Mouse (Mus musculus): ENCODE measurements around the gene I0C0044D17Rik.
"Not testable (repeated sequence)": the region's sequence is repeated elsewhere in the genome, so short reads cannot be mapped to it uniquely, and the experiment has no call there.

The I0C0044D17Rik gene

GRCm38 (mm10) chr4:98823740-98824139 lies at the start of gene I0C0044D17Rik:
TSS of gene I0C0044D17Rik (minus strand) at chr4:98823840.
- in situ Hi-C loops (cut with MboI, MseI) = not testable (repeated sequence)

- in situ Hi-C loops (cut with MboI, MseI) = loop anchor here (25.0 kb wide), 1 partner anchor 278 kb away; no protein-coding TSS in a partner anchor
These were observed 42.0 kb upstream of the I0C0044D17Rik start for GRCm38 (mm10) chr4:98865386-98866237.

GRCm38 (mm10) chr4:98864546-98864945 lies 40.9 kb upstream of the I0C0044D17Rik start:
- in situ Hi-C loops (cut with MboI, MseI) = loop anchor here (25.0 kb wide), 1 partner anchor 277 kb away; no protein-coding TSS in a partner anchor

GRCm38 (mm10) chr4:98864094-98864493 lies 40.5 kb upstream of the I0C0044D17Rik start:
- in situ Hi-C loops (cut with MboI, MseI) = loop anchor here (25.0 kb wide), 1 partner anchor 277 kb away; no protein-coding TSS in a partner anchor

GRCm38 (mm10) chr4:98863451-98863850 lies 39.8 kb upstream of the I0C0044D17Rik start:
- in situ Hi-C loops (cut with MboI, MseI) = loop anchor here (25.0 kb wide), 1 partner anchor 276 kb away; no protein-coding TSS in a partner anchor

- in situ Hi-C loops (cut with MboI, MseI) = loop anchor here (25.0 kb wide), 1 partner anchor 271 kb away; no protein-coding TSS in a partner anchor
These were observed 34.7 kb upstream of the I0C0044D17Rik start for GRCm38 (mm10) chr4:98858151-98858855.

GRCm38 (mm10) chr4:98857037-98857648 lies 33.5 kb upstream of the I0C0044D17Rik start:
- in situ Hi-C loops (cut with MboI, MseI) = loop anchor here (25.0 kb wide), 1 partner anchor 270 kb away; no protein-coding TSS in a partner anchor

- in situ Hi-C loops (cut with MboI, MseI) = loop anchor here (25.0 kb wide), 1 partner anchor 267 kb away; no protein-coding TSS in a partner anchor
These were observed 30.3 kb upstream of the I0C0044D17Rik start for GRCm38 (mm10) chr4:98853926-98854325.

GRCm38 (mm10) chr4:98850485-98850884 lies 26.8 kb upstream of the I0C0044D17Rik start:
- in situ Hi-C loops (cut with MboI, MseI) = loop anchor here (25.0 kb wide), 1 partner anchor 263 kb away; no protein-coding TSS in a partner anchor

- in situ Hi-C loops (cut with MboI, MseI) = no loop called here
These were observed 23.7 kb upstream of the I0C0044D17Rik start for GRCm38 (mm10) chr4:98847120-98847885.

GRCm38 (mm10) chr4:98846396-98846795 lies 22.8 kb upstream of the I0C0044D17Rik start:
- in situ Hi-C loops (cut with MboI, MseI) = no loop called here

- in situ Hi-C loops (cut with MboI, MseI) = no loop called here
These were observed 22.1 kb upstream of the I0C0044D17Rik start for GRCm38 (mm10) chr4:98845687-98846125.

GRCm38 (mm10) chr4:98845201-98845600 lies 21.6 kb upstream of the I0C0044D17Rik start:
- in situ Hi-C loops (cut with MboI, MseI) = no loop called here

- in situ Hi-C loops (cut with MboI, MseI) = no loop called here
These were observed 20.4 kb upstream of the I0C0044D17Rik start for GRCm38 (mm10) chr4:98843906-98844597.

- in situ Hi-C loops (cut with MboI, MseI) = not testable (repeated sequence)
These were observed 17.6 kb upstream of the I0C0044D17Rik start for GRCm38 (mm10) chr4:98841251-98841650.

- in situ Hi-C loops (cut with MboI, MseI) = no loop called here
These were observed 16.9 kb upstream of the I0C0044D17Rik start for GRCm38 (mm10) chr4:98840526-98840925.

- in situ Hi-C loops (cut with MboI, MseI) = no loop called here
These were observed 15.3 kb upstream of the I0C0044D17Rik start for GRCm38 (mm10) chr4:98838913-98839312.

GRCm38 (mm10) chr4:98837715-98838505 lies 14.3 kb upstream of the I0C0044D17Rik start:
- in situ Hi-C loops (cut with MboI, MseI) = no loop called here

GRCm38 (mm10) chr4:98836519-98836918 lies 12.9 kb upstream of the I0C0044D17Rik start:
- in situ Hi-C loops (cut with MboI, MseI) = no loop called here
